Comparison of ENCODE assay signal across 12 mouse cellular contexts in genomic region chr7:132296661-132297443, GRCm38 (mm10). TPM values are rescaled to one million over a fixed set of nuclear protein-coding genes. Genes with fewer than 3 reads are reported as not detected.
DNase-seq lines count a peak whose midpoint lies in the region.
"Had no signal": no experiment of that assay in that cellular context is flagged by ENCODE, and none has a peak within 500 bp of the region (broad histone marks: within the 10 kb centered on the region; RNA-seq: fewer than 3 reads in every experiment).

No protein-coding gene starts in this region.

- WGBS in midbrain, embryonic 10.5 days, result 83% methylated on average over 4 of the region's 4 CpGs

- DNase-seq in cerebellum, postnatal 25 days, result peak; percentile 26 to 51
- no peak for DNase-seq in cerebellum, adult 8-10 months
- DNase-seq in kidney, adult 9 months, result peak; percentile 61
- no peak for DNase-seq in kidney, adult 18-20 months
- peak; percentile 45 for DNase-seq in brain, adult 2 months (ENCODE audit: low read depth, low spot score)
- DNase-seq in lung, postnatal 14 days, result peak; percentile 55
- DNase-seq in midbrain, embryonic 10.5 days (ENCODE audit: low spot score), result no peak
- DNase-seq in Muller cell, postnatal 12 days (ENCODE audit: inconsistent ontology term), result no peak
- DNase-seq: lung, embryonic 14.5 days; thymus, postnatal 14 days had no signal

- no peaks in the 10 kb centered on the region for H3K36me3 ChIP-seq in midbrain, embryonic 10.5 days
- H3K36me3 ChIP-seq: embryonic facial prominence, embryonic 10.5 days; heart, embryonic 15.5 days had no signal

- no peaks in the 10 kb centered on the region for H3K27me3 ChIP-seq in midbrain, embryonic 10.5 days (ENCODE audit: low read depth, poor library complexity, severe bottlenecking)
- H3K27me3 ChIP-seq: heart, embryonic 15.5 days had no signal

- H3K27ac ChIP-seq in midbrain, embryonic 10.5 days (replicated peaks), result no peak overlapping the region
- H3K27ac ChIP-seq: embryonic facial prominence, embryonic 10.5 days; heart, embryonic 15.5 days had no signal

- H3K4me1 ChIP-seq in midbrain, embryonic 10.5 days, result no peaks in the 10 kb centered on the region

- no peaks in the 10 kb centered on the region for H3K9me3 ChIP-seq in midbrain, embryonic 10.5 days (replicated peaks)
- H3K9me3 ChIP-seq: embryonic facial prominence, embryonic 10.5 days; heart, embryonic 15.5 days had no signal

- no peak overlapping the region for H3K4me3 ChIP-seq in midbrain, embryonic 10.5 days
- H3K4me3 ChIP-seq: embryonic facial prominence, embryonic 10.5 days; heart, embryonic 15.5 days had no signal

RNA-seq across cellular contexts. Expression of gene Chst15, which starts 20.2 kb away (rescaled TPM):
- 14.2 and 18.7 TPM in 2 replicates for polyA plus RNA-seq in midbrain, embryonic 10.5 days (2016; fragmentation: Nextera tagmentation; extraction: Ambion mirVana)

Comparison
In these comparisons a context has a peak if more than half of its experiments do, and no peak if none do; other contexts are left out.
1. DNase-seq: peak in cerebellum, postnatal 25 days (2 of 2), kidney, adult 9 months (single experiment), brain, adult 2 months (single experiment) and lung, postnatal 14 days (single experiment); none in cerebellum, adult 8-10 months (single experiment), kidney, adult 18-20 months (single experiment), midbrain, embryonic 10.5 days (single experiment) and Muller cell, postnatal 12 days (single experiment).